ENCODE assay signal across 8 mouse cellular contexts in the genomic region with DNA sequence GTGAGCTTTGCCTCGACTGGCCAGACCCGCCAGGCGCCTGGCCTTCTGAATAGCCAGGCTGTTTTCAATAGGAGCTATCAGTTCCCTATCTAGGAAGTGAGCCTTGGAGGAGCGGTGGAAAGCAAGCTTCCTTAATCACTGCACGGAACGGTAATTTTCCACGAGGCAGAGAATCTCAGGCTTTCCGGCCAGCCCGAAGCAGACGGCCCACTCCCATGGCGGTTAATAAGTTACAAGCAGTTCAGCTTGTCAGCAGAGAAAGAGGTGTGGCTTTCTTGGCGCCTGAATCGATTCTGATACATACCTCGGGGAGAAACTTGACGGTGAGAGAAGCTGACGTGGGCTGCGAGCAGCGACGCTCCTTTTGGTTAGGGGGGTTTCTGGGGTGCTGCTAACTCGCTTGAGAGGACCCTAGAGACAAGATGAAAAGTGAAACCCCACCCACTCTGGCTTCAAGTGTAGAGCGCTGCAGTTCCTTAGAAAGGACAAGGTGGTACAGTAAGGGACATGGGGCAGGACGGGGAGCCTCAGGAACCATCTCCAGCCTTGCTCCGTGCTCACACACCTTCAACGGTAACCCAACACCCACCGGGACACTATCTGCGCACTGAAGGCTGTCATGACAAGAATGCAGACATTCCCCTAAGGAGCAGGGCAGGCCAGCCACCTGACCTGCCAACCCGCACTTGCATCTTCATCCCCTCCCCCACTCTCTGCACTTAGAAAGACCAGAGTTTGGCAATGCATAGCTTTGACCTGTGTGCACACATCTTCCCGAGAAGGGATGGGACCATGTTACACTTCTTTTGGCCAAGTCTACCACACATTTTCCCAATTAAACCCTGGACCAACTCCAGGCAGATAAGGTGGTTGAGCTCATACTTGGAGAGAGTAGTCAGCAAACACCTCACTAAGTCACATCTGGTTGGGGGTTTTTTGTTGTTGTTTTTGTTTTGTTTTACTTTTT. TPM values are rescaled to one million over a fixed set of nuclear protein-coding genes. Genes with fewer than 3 reads are reported as not detected.
DNase-seq lines count a peak whose midpoint lies in the region; ATAC-seq and TF ChIP-seq lines count a peak whose summit lies in the region.
"Had no signal": no experiment of that assay in that cellular context is flagged by ENCODE, and none has a peak within 500 bp of the region (broad histone marks: within the 10 kb centered on the region; RNA-seq: fewer than 3 reads in every experiment).

No protein-coding gene starts in this region.

- DNase-seq in ZHBTc4 (ENCODE audit: low read depth, low spot score) = peak; percentile 37
- peak; percentile 98 for DNase-seq in heart, adult 11 months
- peak; percentile 81 for DNase-seq in kidney, adult 18-20 months
- peak; percentile 61 for DNase-seq in lung, embryonic 14.5 days
- no peak for DNase-seq in thymus, postnatal 36 days
- DNase-seq in spleen, adult 12 weeks (ENCODE audit: low spot score) = no peak

- H3K27me3 ChIP-seq in lung, embryonic 14.5 days (ENCODE audit: insufficient read depth, low read length) = no peaks in the 10 kb centered on the region
- H3K27me3 ChIP-seq: limb, embryonic 13.5 days had no signal

- 0 out of 2 replicates have a peak, but pooled peaks have one; percentile 19 for ATAC-seq in lung, embryonic 14.5 days (ENCODE audit: insufficient read depth)
- no peak for ATAC-seq in monocyte, adult 5-6 weeks (replicated peaks; ENCODE audit: insufficient number of reproducible peaks, low FRiP score, low TSS enrichment, poor library complexity, severe bottlenecking)

- peak overlapping the region; percentile 36 for H3K4me2 ChIP-seq in lung, embryonic 14.5 days
- H3K4me2 ChIP-seq: limb, embryonic 13.5 days had no signal

- H3K4me1 ChIP-seq in lung, embryonic 14.5 days (ENCODE audit: insufficient read depth) = no peaks in the 10 kb centered on the region; the same call in 1 of the 2 replicates

- no peak overlapping the region for H3K4me3 ChIP-seq in lung, embryonic 14.5 days (ENCODE audit: low read depth, low read length)
- H3K4me3 ChIP-seq: limb, embryonic 13.5 days had no signal

- 52% methylated on average over 28 of the region's 28 CpGs for WGBS in lung, embryonic 14.5 days

- no peaks in the 10 kb centered on the region for H3K9me3 ChIP-seq in lung, embryonic 14.5 days (ENCODE audit: low read depth, low read length)
- H3K9me3 ChIP-seq: limb, embryonic 13.5 days had no signal

- peak overlapping the region; percentile 58; the same call in 1 of the 2 replicates for H3K27ac ChIP-seq in lung, embryonic 14.5 days (ENCODE audit: low read depth)
- H3K27ac ChIP-seq: limb, embryonic 13.5 days had no signal

- H3K9ac ChIP-seq in lung, embryonic 14.5 days = no peak overlapping the region
- H3K9ac ChIP-seq: limb, embryonic 13.5 days had no signal

- no peak for TF ChIP-seq CTCF in lung, embryonic 14.5 days (IDR thresholded peaks at IDR 0.05; ENCODE audit: low read depth)

- peaks cover 89% of the 10 kb centered on the region for H3K36me3 ChIP-seq in lung, embryonic 14.5 days (ENCODE audit: insufficient read depth)

RNA-seq across cellular contexts. Expression of a gene that starts 8.0 kb away (rescaled TPM):
- 88.7 and 89.3 TPM in 2 replicates for polyA plus RNA-seq in lung, embryonic 14.5 days (2014; fragmentation: Nextera tagmentation; extraction: Ambion mirVana)
- 16.7 to 31.5 TPM (median 26.8 TPM) in 3 replicates for total RNA-seq in monocyte, adult 5-6 weeks (2017)

RNA-seq across cellular contexts. Expression of a gene that starts 30.0 kb away (rescaled TPM):
- polyA plus RNA-seq in lung, embryonic 14.5 days (2014; fragmentation: Nextera tagmentation; extraction: Ambion mirVana) = not detected in 2 replicates
- not detected in 3 replicates for total RNA-seq in monocyte, adult 5-6 weeks (2017)
- polyA plus RNA-seq: limb, embryonic 13.5 days had no signal

RNA-seq across cellular contexts. Expression of a gene that starts 31.4 kb away (rescaled TPM):
- polyA plus RNA-seq in lung, embryonic 14.5 days (2014; fragmentation: Nextera tagmentation; extraction: Ambion mirVana) = 9.8 and 9.9 TPM in 2 replicates
- 14.7 to 32.1 TPM (median 27.0 TPM) in 3 replicates for total RNA-seq in monocyte, adult 5-6 weeks (2017)

RNA-seq across cellular contexts. Expression of a gene that starts 43.2 kb away (rescaled TPM):
- 147 and 162 TPM in 2 replicates for polyA plus RNA-seq in lung, embryonic 14.5 days (2014; fragmentation: Nextera tagmentation; extraction: Ambion mirVana)
- total RNA-seq in monocyte, adult 5-6 weeks (2017) = 50.3 to 76.6 TPM (median 76.0 TPM) in 3 replicates

RNA-seq across cellular contexts. Expression of a gene that starts 59.7 kb away (rescaled TPM):
- 9.6 and 11.3 TPM in 2 replicates for polyA plus RNA-seq in lung, embryonic 14.5 days (2014; fragmentation: Nextera tagmentation; extraction: Ambion mirVana)
- 45.8 to 78.2 TPM (median 59.2 TPM) in 3 replicates for total RNA-seq in monocyte, adult 5-6 weeks (2017)

Comparison
In these comparisons a context has a peak if more than half of its experiments do, and no peak if none do; other contexts are left out.
1. DNase-seq: peak in ZHBTc4 (single experiment), heart, adult 11 months (single experiment), kidney, adult 18-20 months (single experiment) and lung, embryonic 14.5 days (single experiment); none in thymus, postnatal 36 days (0 of 2) and spleen, adult 12 weeks (single experiment).